Mouse (Mus musculus): ENCODE measurements around the gene Psma6. TPM values are rescaled to one million over a fixed set of nuclear protein-coding genes. Genes with fewer than 3 reads are reported as not detected.
A peak's percentile ranks its signal among the peaks of the same experiment; 100 is the strongest.

Gene Psma6
- total RNA-seq, 2 experiments from 2014 or later, result 140 to 142 TPM

DNA sequence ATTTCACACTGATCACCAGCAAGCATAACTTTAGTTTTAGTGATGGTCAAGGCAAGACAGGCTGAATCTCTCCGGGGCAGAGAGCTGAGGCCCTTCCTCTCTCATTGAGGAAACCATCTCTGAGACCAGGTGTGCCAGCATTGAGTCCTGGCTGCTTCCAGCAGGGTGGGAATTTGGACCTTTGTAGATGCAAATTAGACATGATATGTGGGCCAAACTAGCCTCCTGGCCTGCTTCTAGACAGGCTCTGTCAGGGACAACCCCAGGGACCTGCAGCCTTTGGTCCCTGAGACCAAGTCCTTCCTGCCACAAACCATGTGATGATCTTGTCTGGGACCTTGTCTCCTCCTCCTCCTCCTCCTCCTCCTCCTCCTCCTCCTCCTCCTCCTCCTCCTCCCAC, 51.1 kb downstream of the Psma6 start:
- DNase-seq (ENCODE audit: low spot score in 2 of 2), result no peak

DNA sequence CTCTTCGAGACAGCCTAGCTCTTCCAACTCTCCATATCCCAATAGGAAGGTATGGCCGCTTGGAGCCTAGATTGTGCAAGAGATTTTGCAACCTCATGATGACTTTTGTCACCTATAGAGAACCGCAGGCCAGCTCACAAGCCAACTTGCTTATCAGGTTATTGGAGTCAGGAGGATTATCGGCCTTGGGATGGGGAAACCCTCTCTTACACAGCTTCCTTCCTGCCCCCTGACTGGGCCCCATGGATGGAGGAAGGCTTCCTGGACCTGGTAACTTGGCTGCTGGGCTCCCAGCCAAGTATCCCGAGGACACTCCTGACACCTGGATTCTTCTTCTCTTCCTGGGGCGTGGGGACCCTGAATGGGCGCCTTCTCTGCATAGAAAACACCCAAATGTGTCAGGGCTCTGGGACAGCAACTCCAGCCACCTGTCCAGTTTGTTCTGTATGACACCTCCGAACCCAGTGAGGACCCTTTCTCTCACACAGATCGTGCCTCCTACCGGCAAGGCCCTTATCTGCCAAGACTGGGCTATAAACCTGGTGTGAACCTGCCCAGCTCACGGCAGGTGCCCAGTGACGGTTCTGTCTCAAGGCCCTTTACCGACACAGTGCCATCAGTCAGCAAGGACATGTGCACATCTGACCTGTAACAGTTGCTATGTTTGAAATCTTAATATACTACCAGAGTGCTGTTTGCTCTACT, 53.3 kb downstream of the Psma6 start:
- DNase-seq (ENCODE audit: low spot score in 2 of 2), result no peak

DNA sequence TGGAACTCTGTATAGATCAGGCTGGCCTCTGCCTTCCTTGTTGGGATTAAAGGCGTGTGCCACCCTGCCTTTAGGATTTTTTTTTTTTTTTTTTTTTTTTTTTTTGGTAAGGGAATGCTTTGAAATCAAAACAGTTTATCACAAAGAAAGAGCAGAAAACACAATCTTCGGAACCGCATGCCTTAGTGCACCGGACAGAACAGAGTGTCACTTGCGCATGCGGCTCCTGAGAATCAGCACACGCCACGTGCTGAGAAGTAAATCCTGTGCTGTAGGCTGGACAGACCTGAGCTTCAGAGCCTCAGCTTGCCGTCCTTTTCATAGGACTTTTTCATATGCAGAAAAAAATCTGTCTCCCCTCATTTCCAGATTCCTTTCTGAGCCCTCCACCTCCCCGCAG, 54.0 kb downstream of the Psma6 start:
- no peak for DNase-seq (ENCODE audit: low spot score in 2 of 2)

DNA sequence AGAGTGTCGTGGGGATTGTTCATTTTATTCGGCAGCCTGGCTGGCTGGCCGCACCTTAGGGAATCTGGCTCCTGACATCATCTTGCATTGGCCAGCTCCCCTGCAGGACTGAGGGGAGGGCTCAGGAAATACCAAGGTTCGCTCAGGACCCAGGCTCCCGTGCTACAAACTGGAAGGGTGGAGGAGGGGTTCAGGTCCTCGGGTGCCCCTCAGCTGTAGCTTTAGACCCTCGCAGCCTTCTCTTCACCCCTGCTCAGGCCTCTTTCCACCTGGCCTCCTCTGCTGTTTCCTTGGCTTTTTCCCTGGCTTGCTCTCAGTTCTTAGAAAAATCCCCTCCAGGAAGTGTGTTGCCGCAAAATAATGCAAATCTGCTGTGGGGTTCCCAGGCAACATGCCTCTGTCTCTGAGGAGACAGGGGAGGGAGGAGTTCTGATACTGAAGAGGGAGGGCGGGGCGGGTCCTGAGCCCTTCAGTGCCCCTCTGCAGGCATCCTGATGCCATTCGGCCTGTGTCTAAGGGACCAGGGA, 54.7 kb downstream of the Psma6 start:
- no peak for DNase-seq (ENCODE audit: low spot score in 2 of 2)

DNA sequence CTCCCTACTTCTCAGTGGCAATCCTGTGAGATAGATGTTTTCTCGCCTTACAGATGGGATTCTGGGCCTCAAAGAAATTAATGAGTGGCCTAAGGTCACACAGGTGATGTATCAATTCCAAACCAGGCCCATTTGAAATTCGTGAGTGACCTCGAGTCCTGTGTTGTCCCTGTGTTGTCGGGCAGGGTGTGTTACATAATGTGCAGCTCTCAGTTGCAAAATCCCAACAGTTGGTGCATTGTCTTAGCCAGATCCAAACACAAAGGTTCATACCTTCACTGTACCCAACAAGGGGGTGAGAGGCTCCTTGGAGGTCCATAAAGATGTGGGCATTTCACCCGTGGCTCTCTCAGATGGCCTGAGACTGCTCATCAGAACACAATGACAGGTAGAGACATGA, 56.4 kb downstream of the Psma6 start:
- DNase-seq (ENCODE audit: low spot score in 2 of 2), result no peak

DNA sequence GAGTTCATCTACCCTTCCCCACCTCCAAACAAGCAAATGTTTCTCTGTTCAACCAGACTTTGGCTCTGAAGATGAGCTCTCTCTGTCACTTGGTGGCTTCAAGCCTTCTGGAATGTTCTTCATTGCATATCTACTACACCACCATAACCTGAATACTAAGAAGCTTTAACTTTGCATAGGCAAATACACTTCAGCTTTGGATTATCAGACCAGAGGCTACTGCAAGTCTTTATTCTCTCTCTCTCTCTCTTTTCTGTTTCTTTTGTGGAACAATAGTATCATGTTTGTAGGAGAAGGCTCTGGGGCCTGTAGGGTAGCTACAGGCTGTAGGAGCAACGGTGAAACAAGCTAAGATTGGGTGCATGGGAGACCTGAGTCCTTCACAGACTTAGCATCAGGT, 58.2 kb downstream of the Psma6 start:
- DNase-seq (ENCODE audit: low spot score in 2 of 2), result no peak

DNA sequence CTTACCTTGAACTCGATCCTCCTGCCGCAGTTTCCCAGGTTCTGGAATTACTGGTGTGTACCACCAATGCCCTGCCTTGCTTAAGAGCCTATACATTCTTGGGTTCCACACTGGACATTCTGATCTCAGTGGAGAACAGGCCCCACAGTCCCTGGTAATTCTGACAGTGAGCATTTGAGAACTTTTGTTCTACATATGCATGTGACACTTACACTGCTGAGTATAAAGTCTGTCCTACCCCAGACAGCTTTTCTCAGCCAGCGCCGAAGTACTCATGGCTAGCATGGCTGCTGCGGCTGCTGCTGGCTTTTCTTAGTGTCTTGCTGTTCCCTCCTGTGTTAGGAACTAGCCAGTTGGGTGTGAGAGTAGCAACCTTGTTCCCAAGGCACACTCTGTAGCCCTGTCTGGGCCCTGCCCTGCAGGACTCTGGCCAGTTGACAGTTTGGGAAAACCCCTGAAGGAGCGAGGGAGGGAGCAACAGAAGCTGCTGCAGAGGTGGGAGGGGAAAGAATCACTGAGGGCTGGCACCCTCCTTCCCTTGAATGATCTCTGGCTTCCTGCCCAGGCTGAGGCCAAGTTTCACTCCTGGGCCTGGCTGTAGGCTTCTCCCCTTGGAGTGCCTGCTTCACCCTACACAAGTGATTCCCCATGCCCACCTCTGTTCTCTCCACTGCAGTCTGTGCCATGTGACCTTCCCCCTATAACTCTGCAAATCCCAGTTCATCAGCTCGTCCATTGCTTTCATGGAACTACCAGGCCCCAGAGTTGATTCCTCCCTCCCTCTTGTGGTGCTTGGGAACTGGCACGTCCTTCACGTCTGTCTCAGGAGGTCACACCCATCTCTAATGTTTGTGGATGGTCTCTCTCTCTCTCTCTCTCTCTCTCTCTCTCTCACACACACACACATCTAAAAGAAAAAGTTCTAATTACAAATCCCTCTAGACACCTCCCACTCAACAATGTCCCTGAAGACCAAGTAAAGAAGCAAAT, 59.1 kb downstream of the Psma6 start:
- DNase-seq (ENCODE audit: low spot score in 2 of 2), result peak; percentile 39 to 72

DNA sequence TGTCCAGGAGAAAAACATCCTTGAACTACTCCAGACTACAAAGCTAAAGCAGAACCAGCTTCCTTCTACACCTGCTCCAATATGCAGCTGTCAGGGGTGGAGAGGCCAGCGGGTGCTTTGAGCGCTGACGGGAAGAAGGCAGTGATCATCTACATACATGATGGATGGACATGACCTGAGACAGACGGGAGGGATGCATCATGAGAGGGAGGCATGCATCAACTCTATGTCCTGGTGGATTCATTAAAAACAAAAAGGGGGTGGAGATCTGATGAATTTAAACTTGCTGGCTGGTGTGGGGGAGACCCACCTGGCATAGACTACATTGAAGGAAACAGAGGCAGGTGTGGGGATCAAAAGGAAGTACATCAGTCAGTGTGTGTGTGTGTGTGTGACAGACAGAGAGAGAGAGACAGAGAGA, 60.0 kb downstream of the Psma6 start:
- DNase-seq (ENCODE audit: low spot score in 2 of 2), result no peak

DNA sequence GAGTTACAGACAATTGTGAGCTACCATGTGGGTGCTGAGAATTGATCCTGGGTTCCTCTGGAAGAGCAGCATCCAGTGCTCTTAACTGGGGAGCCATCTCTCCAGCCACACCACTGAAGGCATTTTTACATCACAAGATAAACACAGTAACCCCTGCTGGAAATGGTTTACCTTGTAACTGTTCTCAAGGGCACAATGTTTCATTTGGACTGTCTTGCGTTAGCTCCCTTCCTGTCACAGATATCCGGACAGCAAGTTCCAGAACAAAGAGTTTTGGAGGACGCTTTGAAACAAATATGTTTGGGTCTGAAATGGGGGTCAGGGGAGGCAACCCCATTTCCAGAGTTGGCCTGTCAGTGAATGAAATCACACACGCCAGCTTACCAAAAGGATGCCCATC, 61.6 kb downstream of the Psma6 start:
- no peak for DNase-seq (ENCODE audit: low spot score in 2 of 2)

DNA sequence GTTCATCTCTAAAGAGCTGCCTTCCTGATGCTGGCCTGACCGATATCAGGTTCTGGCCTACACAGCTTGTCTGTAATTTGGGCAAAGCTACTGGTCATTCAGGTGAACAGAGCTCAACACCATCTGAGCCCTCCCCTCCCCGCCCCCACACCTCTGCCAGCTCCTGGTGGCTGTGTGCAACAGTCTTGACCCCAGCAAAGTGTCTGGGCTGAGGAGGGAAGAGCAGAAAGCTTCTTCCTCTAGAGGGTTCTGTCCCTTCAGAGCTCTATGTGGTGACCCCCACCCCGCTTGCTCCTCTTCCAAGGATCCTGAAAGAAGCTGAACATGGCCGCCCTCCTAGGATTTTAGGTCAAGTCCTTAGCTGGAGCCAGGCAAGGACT, 62.3 kb downstream of the Psma6 start:
- DNase-seq (ENCODE audit: low spot score in 2 of 2), result no peak

DNA sequence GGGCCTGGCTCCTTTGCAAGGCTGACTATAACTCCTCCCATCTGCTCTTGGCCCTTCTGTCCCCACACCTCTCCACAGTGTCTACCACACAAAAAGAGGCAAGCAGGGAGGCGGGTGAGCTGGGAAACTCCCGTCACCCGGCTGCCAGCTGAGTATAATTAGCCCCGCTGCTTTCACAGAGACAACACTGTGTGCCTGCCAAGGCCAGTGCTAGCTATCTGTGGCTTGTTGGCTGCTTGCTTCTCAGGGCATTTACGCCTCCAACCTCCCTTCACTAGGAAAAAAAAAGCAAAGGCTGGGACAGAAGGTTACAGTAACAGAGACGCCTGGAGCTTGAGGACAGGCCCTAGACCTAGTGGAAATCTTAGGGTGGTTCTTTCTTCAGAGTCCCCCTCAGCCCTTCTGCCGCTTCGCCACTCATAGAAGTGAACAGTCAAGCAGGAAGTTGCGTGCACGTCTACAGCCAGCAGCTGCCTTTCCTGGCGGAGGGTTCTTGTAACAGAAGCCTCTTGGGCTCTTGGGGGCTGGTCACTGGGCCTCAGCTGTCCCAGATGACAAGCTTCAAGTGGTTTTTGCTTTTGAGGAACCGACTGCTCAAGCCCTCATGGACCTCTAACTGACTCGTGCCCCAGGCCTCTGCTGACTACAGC, 62.8 kb downstream of the Psma6 start:
- DNase-seq (ENCODE audit: low spot score in 2 of 2), result peak; percentile 77 to 91

DNA sequence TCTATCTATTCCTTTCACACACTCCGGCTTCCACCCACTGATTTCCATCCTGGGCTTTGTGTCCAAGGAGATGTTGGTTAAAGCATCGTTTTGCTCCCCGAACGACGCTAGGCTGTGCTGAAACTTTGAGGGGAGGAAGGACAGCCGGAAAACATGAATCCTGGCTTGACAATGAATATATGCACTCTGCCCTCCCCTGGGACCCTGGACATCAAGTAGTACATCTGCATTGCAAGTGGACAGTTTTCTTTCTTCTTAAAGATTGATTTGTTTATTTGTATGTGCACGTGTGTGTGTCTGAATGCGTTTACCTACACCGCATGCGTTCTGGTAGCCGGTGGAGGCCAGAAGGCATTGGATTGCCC, 63.4 kb downstream of the Psma6 start:
- no peak for DNase-seq (ENCODE audit: low spot score in 2 of 2)

DNA sequence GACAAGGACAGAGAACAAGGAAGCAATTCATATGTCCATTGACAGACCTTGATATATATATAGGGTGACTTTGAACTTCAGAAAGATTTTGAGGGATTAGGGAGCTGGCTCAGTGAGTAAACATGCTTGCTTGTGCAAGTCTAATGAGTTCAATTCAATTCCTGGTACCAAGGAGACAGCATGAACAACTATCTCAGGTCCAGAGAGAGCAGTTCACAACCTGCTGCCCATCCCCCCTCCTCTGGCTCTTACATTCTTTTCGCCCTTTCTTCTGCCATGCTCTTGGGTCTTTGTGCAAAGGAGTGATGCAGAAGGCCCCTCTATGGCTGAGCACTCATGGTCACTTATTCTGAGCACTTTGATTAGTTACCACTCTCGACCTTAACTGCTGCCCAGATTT, 64.4 kb downstream of the Psma6 start:
- no peak for DNase-seq (ENCODE audit: low spot score in 2 of 2)

DNA sequence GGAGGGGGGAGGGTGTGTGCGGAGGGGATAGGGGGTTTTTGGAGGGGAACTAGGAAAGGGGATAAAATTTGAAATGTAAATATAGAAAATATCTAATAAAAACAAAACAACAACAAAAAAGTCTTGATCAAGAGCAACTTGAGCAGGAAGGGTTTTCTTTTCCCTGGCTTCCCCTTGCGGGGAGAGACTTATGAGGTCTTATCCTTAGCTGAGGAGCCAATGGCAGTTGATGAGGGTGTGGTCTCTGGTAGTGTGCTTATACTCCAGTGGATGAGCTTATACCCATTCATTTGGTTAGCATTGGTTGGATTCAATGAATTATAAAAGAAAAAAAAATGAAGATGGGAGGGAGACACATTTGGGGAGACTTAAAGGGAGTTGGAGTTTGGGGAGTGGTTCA, 65.0 kb downstream of the Psma6 start:
- no peak for DNase-seq (ENCODE audit: low spot score in 2 of 2)

DNA sequence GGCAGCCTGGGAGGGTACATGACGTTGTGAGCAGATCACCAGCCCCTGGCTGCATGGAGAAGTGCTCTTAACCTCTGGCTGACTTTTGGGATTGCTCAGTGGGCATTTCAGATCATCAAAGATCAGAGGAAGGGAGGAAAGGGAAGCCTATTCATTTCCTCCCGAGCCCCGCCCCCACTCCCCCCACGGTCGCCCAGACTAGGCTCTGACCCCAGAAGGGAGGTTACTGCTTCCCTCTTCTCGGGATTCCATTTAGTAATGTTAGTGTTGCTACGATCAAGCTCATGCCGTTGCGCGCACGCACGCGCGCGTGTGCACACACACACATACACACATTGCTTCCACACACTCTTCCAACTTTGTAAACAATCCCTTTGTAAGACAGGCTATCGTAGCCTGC, 66.4 kb downstream of the Psma6 start:
- no peak for DNase-seq (ENCODE audit: low spot score in 2 of 2)

DNA sequence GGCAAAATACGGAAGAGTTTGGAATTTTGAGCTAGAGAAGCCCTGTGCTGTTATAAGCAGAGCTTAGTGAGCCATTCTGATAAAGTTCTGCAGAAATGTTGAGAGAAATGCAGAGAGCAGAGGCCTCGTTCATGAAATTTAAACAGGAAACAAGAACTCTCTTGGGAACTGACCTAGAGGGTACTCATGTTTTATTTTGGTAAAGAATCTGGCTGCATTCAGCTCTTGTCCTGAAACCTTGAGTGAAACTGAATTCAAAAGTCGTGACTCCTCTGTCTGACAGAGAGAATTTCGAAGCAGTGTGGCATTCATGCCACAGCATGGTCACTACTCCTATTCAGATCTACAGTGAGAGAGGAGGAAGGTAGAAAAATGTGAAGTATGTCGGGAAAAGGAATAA, 68.8 kb downstream of the Psma6 start:
- no peak for DNase-seq (ENCODE audit: low spot score in 2 of 2)

DNA sequence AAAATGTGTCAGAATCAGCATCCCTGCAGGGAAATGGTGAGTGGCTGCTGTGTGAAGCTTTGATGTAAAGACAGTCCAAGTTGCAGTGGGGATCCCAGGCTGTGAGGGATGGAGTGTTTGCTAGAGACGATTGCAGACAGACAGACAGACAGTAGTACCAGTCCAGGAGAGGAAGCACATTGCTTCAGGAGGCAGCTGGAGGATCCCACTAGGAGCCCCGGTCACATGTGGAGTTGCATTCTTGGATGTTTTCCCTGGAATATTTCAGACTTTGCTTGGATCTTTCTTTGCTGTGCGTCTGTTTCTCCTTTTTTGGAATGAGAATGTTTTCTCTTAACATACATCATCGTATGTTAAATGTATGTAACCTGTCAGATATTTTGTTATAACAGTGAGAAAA, 69.9 kb downstream of the Psma6 start:
- no peak for DNase-seq (ENCODE audit: low spot score in 2 of 2)

DNA sequence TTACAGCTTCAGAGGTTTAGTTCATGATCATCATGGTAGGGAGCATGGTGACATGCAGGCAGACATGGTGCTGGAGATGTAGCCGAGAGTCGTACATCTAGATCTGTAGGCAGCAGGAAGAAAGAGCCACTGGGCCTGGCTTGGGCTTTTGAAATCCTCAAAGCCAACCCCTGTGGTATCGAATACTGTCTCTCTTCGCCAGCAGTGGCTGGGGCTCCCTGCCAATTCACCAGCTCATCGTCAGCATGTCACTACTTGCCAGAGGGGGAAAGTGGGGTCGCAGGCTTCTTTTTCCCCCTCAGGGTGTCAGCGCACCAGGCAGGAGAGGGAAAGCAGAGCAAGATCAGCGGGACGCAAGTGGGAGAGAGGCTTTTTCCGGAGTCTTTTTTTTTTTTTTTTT, 71.2 kb downstream of the Psma6 start:
- no peak for DNase-seq (ENCODE audit: low spot score in 2 of 2)

DNA sequence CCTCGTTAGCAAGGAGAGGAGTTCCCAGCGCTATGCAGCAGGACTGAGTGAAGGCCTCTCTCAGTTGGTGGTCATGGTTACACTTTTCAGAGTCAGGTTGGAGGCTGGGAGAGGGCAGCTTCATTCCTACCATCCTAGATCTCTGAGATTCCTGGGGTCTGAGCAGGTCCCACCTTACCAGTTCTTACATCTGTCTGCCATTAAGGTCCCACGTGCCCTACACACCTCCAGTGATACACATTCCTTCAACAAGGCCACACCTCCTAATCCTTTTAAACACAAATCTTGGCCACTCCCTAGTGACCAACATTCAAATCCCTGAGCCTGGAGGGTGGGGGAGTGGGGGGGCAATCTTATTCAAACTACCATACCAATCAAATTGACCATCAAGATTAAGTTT, 72.1 kb downstream of the Psma6 start:
- no peak for DNase-seq (ENCODE audit: low spot score in 2 of 2)

DNA sequence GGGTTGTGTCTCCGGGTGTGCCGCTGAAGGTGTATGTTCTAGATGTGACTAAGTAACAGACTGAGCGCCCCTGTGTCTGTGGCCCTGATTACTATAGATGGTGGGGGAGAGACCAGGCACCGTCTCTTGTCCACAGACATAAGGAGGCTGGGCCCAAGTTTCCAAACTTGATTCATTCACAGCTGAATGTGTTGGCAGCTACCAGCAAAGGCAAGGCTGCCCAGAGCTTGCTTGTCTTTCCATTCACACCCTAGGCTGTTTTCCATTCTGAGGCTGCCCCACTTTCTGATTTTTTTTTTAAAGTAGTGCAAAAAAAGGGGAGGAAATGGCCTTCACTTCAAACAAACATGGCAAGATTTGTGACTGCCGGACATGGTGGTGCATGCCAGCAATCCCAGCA, 72.9 kb downstream of the Psma6 start:
- peak in 1 of 2 experiments; percentile 58 for DNase-seq (ENCODE audit: low spot score in 2 of 2)

DNA sequence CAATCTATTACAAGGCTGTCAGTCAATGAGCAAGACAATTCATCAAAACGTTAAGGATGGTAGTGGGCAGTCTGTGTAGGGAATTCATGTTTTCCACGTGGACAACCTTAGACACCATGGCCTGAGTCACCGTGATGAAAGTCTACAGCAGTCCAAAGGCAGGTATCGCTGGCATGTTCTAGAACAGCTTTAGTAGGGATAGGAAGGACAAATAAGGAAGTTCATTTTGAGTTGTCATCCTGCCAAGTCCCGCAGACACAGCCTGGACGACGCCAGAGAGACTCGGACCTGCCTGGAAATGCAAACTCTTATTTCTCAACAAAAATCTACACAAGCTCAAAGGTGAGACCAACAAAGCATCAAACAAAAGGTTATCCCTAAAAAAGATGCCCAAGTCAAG, 75.7 kb downstream of the Psma6 start:
- no peak for DNase-seq (ENCODE audit: low spot score in 2 of 2)

DNA sequence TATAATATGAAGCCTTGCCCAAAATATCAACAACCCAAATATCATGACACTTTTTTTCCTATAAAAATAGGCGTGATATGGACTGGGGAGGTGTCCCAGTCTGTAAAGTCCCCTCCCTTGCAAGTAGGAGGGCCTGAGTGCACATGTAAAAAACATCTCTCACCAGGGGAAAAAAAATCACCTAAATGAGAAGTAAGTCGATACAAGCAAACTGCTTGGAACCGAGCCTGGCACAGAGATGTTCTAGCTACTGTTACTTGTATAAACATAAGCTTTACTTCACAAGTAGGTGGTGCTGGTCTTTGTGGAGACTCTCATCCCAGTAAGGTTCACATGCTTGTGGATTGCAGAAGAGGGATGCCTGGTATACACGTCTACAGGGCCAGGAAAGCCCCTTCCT, 76.9 kb downstream of the Psma6 start:
- no peak for DNase-seq (ENCODE audit: low spot score in 2 of 2)
